Mouse (Mus musculus) kidney, adult 2 months (tissue): ENCODE results near the gene Slc7a4. TPM values are rescaled to one million over a fixed set of nuclear protein-coding genes. Genes with fewer than 3 reads are reported as not detected.
"Not testable (repeated sequence)": the region's sequence is repeated elsewhere in the genome, so short reads cannot be mapped to it uniquely, and the experiment has no call there.

Source experiments
- DNase-seq: peaks from one replicate; pipeline ENCODE4 v3.0.0; 2021
- H3K27ac ChIP-seq: fragments of 200-500 bp; 2 replicates; pipeline ENCODE4 v1.5.1; 2012; ENCODE audit warnings: low read depth, low read length, control low read depth, inconsistent platforms; ENCODE audit not compliant: insufficient read depth
- H3K27me3 ChIP-seq: fragments of 200-500 bp; replicated peaks from 2 replicates; pipeline ENCODE4 v1.6.1; 2012; ENCODE audit warnings: mild to moderate bottlenecking, moderate library complexity, low read length, inconsistent platforms; ENCODE audit not compliant: control insufficient read depth, insufficient read depth
- H3K36me3 ChIP-seq: fragments of 200-500 bp; 2 replicates; pipeline ENCODE4 v1.6.1; 2012; ENCODE audit warnings: mild to moderate bottlenecking, moderate library complexity, low read length, inconsistent platforms; ENCODE audit not compliant: control insufficient read depth, insufficient read depth
- H3K4me1 ChIP-seq: fragments of 200-500 bp; 2 replicates; pipeline ENCODE4 v1.6.1; 2011; ENCODE audit warnings: low read length; ENCODE audit not compliant: control insufficient read depth, insufficient read depth
- H3K4me3 ChIP-seq: fragments of 200-500 bp; 2 replicates; pipeline ENCODE4 v1.5.1; 2011; ENCODE audit warnings: mild to moderate bottlenecking, low read depth, low read length, control low read depth; ENCODE audit not compliant: insufficient read depth
- CTCF ChIP-seq: fragments of 200-500 bp; conservative IDR thresholded peaks from 2 replicates; pipeline ENCODE4 v1.5.1; 2011; ENCODE audit warnings: low read depth, mild to moderate bottlenecking, control low read depth, low read length, moderate library complexity, mixed read lengths; ENCODE audit not compliant: insufficient read depth, insufficient read length
- POLR2A ChIP-seq: fragments of 200-500 bp; IDR thresholded peaks from one replicate; pipeline ENCODE4 v1.6.1; 2011; ENCODE audit warnings: low read depth, low read length, control low read depth
- WGBS: fragments of 180-500 bp; shearing (Covaris S2); methylation state at CpG from one replicate; pipeline ENCODE4 v1.1.7; 2018; 5-methylcytosine and 5-hydroxymethylcytosine counted together
- polyA plus RNA-seq: library from polyadenylated mRNA; depleted of rRNA; stranded (reverse); fragments of >200 nt; gene quantifications from 2 replicates; pipeline ENCODE4 v1.2.3, GENCODE M21; 2012

Slc7a4 gene
- polyA plus RNA-seq, 1 experiment = 8.1 TPM

- 13% methylated on average over 13 of the region's 13 CpGs for WGBS
- Histone ChIP-seq H3K27ac (no peak overlapping the region), H3K36me3 (no peaks in the 10 kb centered on the region), H3K4me1 (no peaks in the 10 kb centered on the region), H3K4me3 (no peak overlapping the region), H3K27me3 (no peaks in the 10 kb centered on the region)
- peak; percentile 54 for DNase-seq
- no peak for TF ChIP-seq POLR2A
- peak; percentile 71 for TF ChIP-seq CTCF
Observed at GRCm38 (mm10) chr16:17617922-17618565, 35.0 kb upstream of the Slc7a4 start.

- Histone ChIP-seq H3K4me1 (no peaks in the 10 kb centered on the region), H3K27ac (no peak overlapping the region), H3K36me3 (no peaks in the 10 kb centered on the region), H3K4me3 (no peak overlapping the region), H3K27me3 (no peaks in the 10 kb centered on the region)
- no peak for TF ChIP-seq CTCF
- no peak for DNase-seq
- 72% methylated on average over 5 of the region's 5 CpGs for WGBS
Observed at GRCm38 (mm10) chr16:17616212-17616611, 33.2 kb upstream of the Slc7a4 start.

GRCm38 (mm10) chr16:17614740-17615139 is 31.7 kb upstream of the Slc7a4 start:
- DNase-seq, H3K27me3 ChIP-seq, H3K4me3 ChIP-seq, H3K4me1 ChIP-seq, H3K27ac ChIP-seq, H3K36me3 ChIP-seq: not testable (repeated sequence)
- WGBS = 91% methylated on average over 6 of the region's 6 CpGs
- TF ChIP-seq CTCF = peak; percentile 27; the same call in 1 of the 2 replicates

- Histone ChIP-seq H3K27me3 (no peaks in the 10 kb centered on the region), H3K4me1 (no peaks in the 10 kb centered on the region), H3K4me3 (no peak overlapping the region), H3K27ac (no peak overlapping the region), H3K36me3 (no peaks in the 10 kb centered on the region)
- WGBS = 62% methylated on average over 4 of the region's 4 CpGs
- DNase-seq = no peak
- TF ChIP-seq POLR2A (no peak), CTCF (no peak)
Observed at GRCm38 (mm10) chr16:17611383-17611782, 28.4 kb upstream of the Slc7a4 start.

- no peaks in the 10 kb centered on the region for H3K36me3 ChIP-seq
Observed at GRCm38 (mm10) chr16:17605684-17606083, 22.7 kb upstream of the Slc7a4 start.

GRCm38 (mm10) chr16:17604941-17605340 is 21.9 kb upstream of the Slc7a4 start:
- Histone ChIP-seq H3K36me3 (no peaks in the 10 kb centered on the region), H3K4me3 (no peak overlapping the region), H3K4me1 (no peaks in the 10 kb centered on the region), H3K27ac (no peak overlapping the region), H3K27me3 (no peaks in the 10 kb centered on the region)
- no peak for DNase-seq
- TF ChIP-seq POLR2A = no peak
- no peak for TF ChIP-seq CTCF
- 63% methylated on average over 4 of the region's 4 CpGs for WGBS

More at GRCm38 (mm10) chr16:17605684-17606083, 22.7 kb upstream of the Slc7a4 start:
- no peaks in the 10 kb centered on the region for H3K4me1 ChIP-seq
- H3K4me3 ChIP-seq = no peak overlapping the region
- DNase-seq = no peak
- no peak overlapping the region for H3K27ac ChIP-seq
- no peaks in the 10 kb centered on the region for H3K27me3 ChIP-seq
- WGBS = 71% methylated on average over 5 of the region's 5 CpGs
- TF ChIP-seq CTCF = no peak

- no peak overlapping the region for H3K27ac ChIP-seq
- H3K4me3 ChIP-seq = no peak overlapping the region
- peak; percentile 19 for DNase-seq
- no peaks in the 10 kb centered on the region for H3K4me1 ChIP-seq
- WGBS = 37% methylated on average over 3 of the region's 3 CpGs
- TF ChIP-seq POLR2A (no peak), CTCF (peak; percentile 39; the same call in 1 of the 2 replicates)
- no peaks in the 10 kb centered on the region for H3K27me3 ChIP-seq
- no peaks in the 10 kb centered on the region for H3K36me3 ChIP-seq
Observed at GRCm38 (mm10) chr16:17600944-17601562, 18.0 kb upstream of the Slc7a4 start.

- no peaks in the 10 kb centered on the region; the same call in 1 of the 2 replicates for H3K27me3 ChIP-seq
- no peaks in the 10 kb centered on the region for H3K4me1 ChIP-seq
- 16% methylated on average over 2 of the region's 2 CpGs for WGBS
- DNase-seq = no peak
- no peak overlapping the region for H3K4me3 ChIP-seq
- H3K27ac ChIP-seq = no peak overlapping the region
- TF ChIP-seq POLR2A = no peak
- TF ChIP-seq CTCF = no peak
- no peaks in the 10 kb centered on the region for H3K36me3 ChIP-seq
Observed at GRCm38 (mm10) chr16:17590731-17591130, 7.7 kb upstream of the Slc7a4 start.
